Mouse (Mus musculus) c-Kit-positive CD71-positive TER-119-negative erythroid progenitor cells, embryonic 14.5 days (primary cell): ENCODE data around the gene Olfml2a.

Source experiments
- DNase-seq: peaks from one replicate; pipeline ENCODE4 v3.0.0-alpha.2; 2013; ENCODE audit warnings: low read depth

Olfml2a gene

DNA sequence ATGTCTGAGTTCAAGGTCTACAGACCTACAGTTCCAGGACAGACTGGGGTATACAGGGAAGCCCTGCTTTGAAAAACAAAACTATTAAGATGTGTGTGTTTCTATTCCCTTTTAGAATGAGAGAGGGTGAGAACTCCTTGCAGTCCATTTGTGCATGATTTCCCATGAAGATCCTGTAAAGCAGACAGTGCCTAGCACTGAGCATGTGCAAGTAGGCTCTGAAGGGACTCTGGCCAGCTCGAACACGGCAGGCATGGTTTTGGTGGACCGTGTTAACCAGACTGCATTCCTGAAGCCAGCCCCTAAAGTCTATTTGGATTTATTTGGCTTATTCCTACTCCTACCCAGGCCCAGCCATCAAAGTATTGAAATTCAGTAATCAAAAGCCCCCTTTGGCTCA lies 80.2 kb downstream of the Olfml2a start:
- DNase-seq = no peak

DNA sequence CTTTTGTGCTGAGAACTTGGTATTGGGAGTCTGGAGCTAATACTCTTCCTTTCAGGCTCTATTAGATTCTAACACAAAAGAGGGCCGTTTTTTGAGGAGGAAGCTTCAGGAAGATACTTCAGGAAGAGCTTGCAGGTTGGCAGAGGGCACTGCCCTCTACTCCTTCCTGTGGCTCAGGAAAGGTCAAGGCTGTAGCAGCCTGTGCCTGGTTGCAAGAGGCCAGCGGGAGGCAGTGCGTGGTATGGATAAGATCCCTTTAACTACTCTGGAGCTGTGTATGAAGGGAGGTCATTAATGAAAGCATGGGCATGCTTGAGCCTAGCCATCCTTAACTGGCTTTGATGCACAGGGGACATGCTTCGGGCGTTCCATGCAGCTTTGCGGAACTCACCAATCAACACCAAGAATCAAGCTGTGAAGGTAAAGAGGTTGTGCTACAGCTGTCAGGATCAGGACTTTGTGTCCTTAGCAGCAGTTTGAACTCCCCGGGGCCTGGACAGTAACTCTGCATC lies 81.0 kb downstream of the Olfml2a start:
- DNase-seq = no peak
